Mouse (Mus musculus) ovary, adult 10 weeks (tissue): Measurements from ENCODE around the gene Vmn1r50. TPM values are rescaled to one million over a fixed set of nuclear protein-coding genes. Genes with fewer than 3 reads are reported as not detected.

ENCODE experiments used
- polyA plus RNA-seq: library from polyadenylated mRNA; stranded (reverse); fragments of 350-450 nt; fragmentation: Illumina TruSeq; extraction: RNeasy Lipid Tissue Mini Kit (QIAGEN cat#74804); gene quantifications from one replicate; pipeline ENCODE4 v1.2.3, GENCODE M21; 2014

Vmn1r50 gene
- polyA plus RNA-seq = not detected

GRCm38 (mm10) chr6:90101130-90101529, at the start of gene Vmn1r50:
TSS of gene Vmn1r50 (plus strand) at chr6:90101430.

GRCm38 (mm10) chr6:90078406-90078805, 22.8 kb upstream of the Vmn1r50 start, which contains the start of gene Vmn1r49:
TSS of gene Vmn1r49 (minus strand) at chr6:90078506.

GRCm38 (mm10) chr6:90122296-90122695, 21.1 kb downstream of the Vmn1r50 start, which contains the start of gene Vmn1r51:
TSS of gene Vmn1r51 (plus strand) at chr6:90122596.

Other genes starting within 250 kb of the Vmn1r50 start
- gene Vmn1r42, start 225.0 kb upstream of the Vmn1r50 start, polyA plus RNA-seq = not detected
- not detected for gene Vmn1r43, start 225.0 kb upstream of the Vmn1r50 start, polyA plus RNA-seq
- not detected for gene Vmn1r44, start 217.8 kb upstream of the Vmn1r50 start, polyA plus RNA-seq
- not detected for gene Vmn1r45, start 160.8 kb upstream of the Vmn1r50 start, polyA plus RNA-seq
- not detected for gene Vmn1r46, start 132.1 kb upstream of the Vmn1r50 start, polyA plus RNA-seq
- not detected for gene Vmn1r47, start 85.3 kb upstream of the Vmn1r50 start, polyA plus RNA-seq
- gene Vmn1r48, start 64.6 kb upstream of the Vmn1r50 start, polyA plus RNA-seq = not detected
- gene Vmn1r49, start 22.9 kb upstream of the Vmn1r50 start, polyA plus RNA-seq = not detected
- not detected for gene Vmn1r51, start 21.2 kb downstream of the Vmn1r50 start, polyA plus RNA-seq
- gene Vmn1r52, start 73.4 kb downstream of the Vmn1r50 start, polyA plus RNA-seq = not detected
- gene V1ra8, start 101.4 kb downstream of the Vmn1r50 start, polyA plus RNA-seq = not detected
- not detected for gene Vmn1r53, start 123.0 kb downstream of the Vmn1r50 start, polyA plus RNA-seq
- gene Vmn1r54, start 144.9 kb downstream of the Vmn1r50 start, polyA plus RNA-seq = not detected
- not detected for gene BC048671, start 199.8 kb downstream of the Vmn1r50 start, polyA plus RNA-seq
- not detected for gene Chst13, start 223.8 kb downstream of the Vmn1r50 start, polyA plus RNA-seq
- gene Uroc1, start 231.9 kb downstream of the Vmn1r50 start, polyA plus RNA-seq = not detected